Mouse (Mus musculus): ENCODE results near the gene Rab4a. TPM values are rescaled to one million over a fixed set of nuclear protein-coding genes. Genes with fewer than 3 reads are reported as not detected.
A peak's percentile ranks its signal among the peaks of the same experiment; 100 is the strongest.

The Rab4a gene
- total and polyA plus RNA-seq, 3 experiments, result 1.7 to 5.3 TPM; not detected in 1

DNA sequence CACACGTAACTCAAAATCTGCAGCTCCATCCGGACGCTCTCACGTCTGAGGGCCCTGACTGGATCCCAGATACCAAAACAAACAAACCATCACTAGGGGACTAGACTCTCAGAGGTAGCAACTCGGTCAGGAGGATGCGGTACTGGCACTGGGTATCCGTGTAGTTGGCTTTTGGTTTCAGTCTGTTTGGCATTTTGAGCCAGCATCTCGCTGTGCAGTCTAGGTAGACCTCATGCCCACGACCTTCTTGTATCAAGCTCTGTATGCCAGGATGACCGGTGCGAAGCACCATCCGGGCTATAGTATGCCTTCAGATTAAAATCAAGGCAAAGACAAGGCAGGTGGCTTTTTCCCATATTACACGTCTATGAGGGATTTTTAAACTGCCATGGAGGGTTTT lies 21.7 kb downstream of the Rab4a start:
- peaks cover 67% of the 10 kb centered on the region for H3K36me3 ChIP-seq (replicated peaks)
- ATAC-seq (ENCODE audit: extremely low read depth, insufficient number of reproducible peaks, low FRiP score, poor library complexity, severe bottlenecking), result no peak

DNA sequence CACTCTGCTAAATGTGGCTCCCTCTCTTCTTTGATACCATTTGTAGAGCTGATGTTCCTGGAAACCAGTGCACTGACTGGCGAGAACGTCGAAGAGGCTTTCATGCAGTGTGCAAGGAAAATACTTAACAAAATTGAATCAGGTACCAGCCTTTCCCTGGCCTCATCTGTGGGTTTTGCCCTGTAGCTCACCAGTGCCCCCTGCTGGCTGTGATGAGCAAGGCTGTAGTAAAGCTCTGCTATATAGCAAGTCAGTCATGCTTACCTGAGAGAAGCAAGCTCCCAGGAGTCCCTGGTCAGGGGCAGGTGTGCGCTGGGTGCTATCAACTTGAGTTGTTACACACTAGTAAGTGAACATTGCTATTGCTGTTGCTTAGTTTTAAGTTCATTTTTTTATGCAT lies 27.0 kb downstream of the Rab4a start:
- H3K9me3 ChIP-seq (replicated peaks), result no peaks in the 10 kb centered on the region
- TF ChIP-seq CTCF (IDR thresholded peaks at IDR 0.05; ENCODE audit: low read depth, low read length), result peak; percentile 68
- TF ChIP-seq POLR2AphosphoS5 (IDR thresholded peaks at IDR 0.05; ENCODE audit: insufficient replicate concordance, low read depth, low read length), result no peak
- DNase-seq (ENCODE audit: low spot score), result no peak
- ATAC-seq (ENCODE audit: extremely low read depth, insufficient number of reproducible peaks, low FRiP score, poor library complexity, severe bottlenecking), result no peak
- H3K4me1 ChIP-seq (ENCODE audit: insufficient read depth, low read depth, low read length), result no peaks in the 10 kb centered on the region; the same call in 1 of the 2 replicates
- peaks cover 76% of the 10 kb centered on the region for H3K36me3 ChIP-seq (replicated peaks)
- no peak overlapping the region for H3K4me3 ChIP-seq (ENCODE audit: low read depth, low read length)
- no peaks in the 10 kb centered on the region for H3K27me3 ChIP-seq (ENCODE audit: insufficient read depth, low read length)

More for the DNA sequence above, 21.7 kb downstream of the Rab4a start:
- H3K4me1 ChIP-seq (ENCODE audit: insufficient read depth, low read depth, low read length), result 0 out of 2 replicates have a peak, but pooled peaks cover 3% of the 10 kb centered on the region
- H3K9me3 ChIP-seq (replicated peaks), result peaks cover 4% of the 10 kb centered on the region
- TF ChIP-seq POLR2AphosphoS5 (IDR thresholded peaks at IDR 0.05; ENCODE audit: insufficient replicate concordance, low read depth, low read length) (no peak), TAL1 (conservative IDR thresholded peaks at IDR 0.05; ENCODE audit: low read depth, low read length) (no peak), GATA2 (IDR thresholded peaks at IDR 0.05; ENCODE audit: borderline replicate concordance, low read depth, low read length) (no peak), CTCF (IDR thresholded peaks at IDR 0.05; ENCODE audit: low read depth, low read length) (no peak), GATA1 (IDR thresholded peaks at IDR 0.05; ENCODE audit: borderline replicate concordance, low read length) (no peak)
- no peak for DNase-seq (ENCODE audit: low spot score)
- H3K27me3 ChIP-seq (ENCODE audit: insufficient read depth, low read length), result no peaks in the 10 kb centered on the region
- H3K4me3 ChIP-seq (ENCODE audit: low read depth, low read length), result no peak overlapping the region

DNA sequence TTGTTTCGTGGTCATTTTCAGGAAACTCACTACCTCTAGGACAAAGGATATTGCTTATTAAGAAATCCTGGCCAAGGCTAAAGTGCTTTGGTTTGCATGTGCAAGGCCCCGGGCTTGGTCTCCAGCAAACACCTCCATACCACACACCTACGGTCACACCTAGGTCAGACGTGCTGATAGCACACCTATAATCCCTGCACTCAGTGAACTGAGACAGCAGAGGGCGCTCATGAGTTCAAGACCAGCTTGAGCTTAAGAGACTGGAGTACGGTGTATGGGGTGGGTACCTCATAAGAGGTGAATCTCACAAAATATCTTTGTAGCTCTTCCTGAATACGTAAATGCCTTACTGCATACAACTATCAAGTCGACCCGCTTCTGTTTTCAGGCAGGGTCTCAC lies 29.7 kb downstream of the Rab4a start:
- DNase-seq (ENCODE audit: low spot score), result no peak
- ATAC-seq (ENCODE audit: extremely low read depth, insufficient number of reproducible peaks, low FRiP score, poor library complexity, severe bottlenecking), result 0 out of 2 replicates have a peak, but pooled peaks have one; percentile 15
- Histone ChIP-seq H3K27me3 (ENCODE audit: insufficient read depth, low read length) (no peaks in the 10 kb centered on the region), H3K36me3 (replicated peaks) (peaks cover 64% of the 10 kb centered on the region), H3K9me3 (replicated peaks) (no peaks in the 10 kb centered on the region), H3K4me1 (ENCODE audit: insufficient read depth, low read depth, low read length) (no peaks in the 10 kb centered on the region; the same call in 1 of the 2 replicates), H3K4me3 (ENCODE audit: low read depth, low read length) (no peak overlapping the region)
- no peak for TF ChIP-seq GATA1 (IDR thresholded peaks at IDR 0.05; ENCODE audit: borderline replicate concordance, low read length)
- no peak for TF ChIP-seq POLR2AphosphoS5 (IDR thresholded peaks at IDR 0.05; ENCODE audit: insufficient replicate concordance, low read depth, low read length)
- TF ChIP-seq CTCF (IDR thresholded peaks at IDR 0.05; ENCODE audit: low read depth, low read length), result peak; percentile 65

DNA sequence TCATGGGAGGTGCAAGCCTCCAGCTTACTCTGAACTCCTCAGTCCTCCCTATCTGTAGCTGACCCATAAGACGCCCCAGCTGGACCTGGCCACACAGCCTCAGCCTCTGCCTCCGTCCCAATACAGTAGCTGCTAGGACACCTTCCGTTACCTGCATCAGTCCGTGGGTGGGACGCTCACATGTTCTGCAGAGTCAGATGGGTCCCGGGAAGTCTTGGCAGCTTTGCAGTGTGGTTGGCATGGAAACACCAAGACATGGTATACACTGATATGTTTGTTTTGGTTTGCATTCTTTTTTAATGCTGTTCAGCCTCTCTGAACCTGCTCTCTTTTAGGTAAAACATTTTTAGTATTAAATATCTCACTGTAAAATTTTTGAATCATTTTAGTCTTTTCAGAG lies 30.6 kb downstream of the Rab4a start:
- Histone ChIP-seq H3K36me3 (replicated peaks) (peaks cover 71% of the 10 kb centered on the region), H3K4me1 (ENCODE audit: insufficient read depth, low read depth, low read length) (no peaks in the 10 kb centered on the region; the same call in 1 of the 2 replicates), H3K27me3 (ENCODE audit: insufficient read depth, low read length) (no peaks in the 10 kb centered on the region), H3K9me3 (replicated peaks) (no peaks in the 10 kb centered on the region), H3K4me3 (ENCODE audit: low read depth, low read length) (no peak overlapping the region)
- no peak for DNase-seq (ENCODE audit: low spot score)
- no peak for ATAC-seq (ENCODE audit: extremely low read depth, insufficient number of reproducible peaks, low FRiP score, poor library complexity, severe bottlenecking)
- no peak for TF ChIP-seq POLR2AphosphoS5 (IDR thresholded peaks at IDR 0.05; ENCODE audit: insufficient replicate concordance, low read depth, low read length)

DNA sequence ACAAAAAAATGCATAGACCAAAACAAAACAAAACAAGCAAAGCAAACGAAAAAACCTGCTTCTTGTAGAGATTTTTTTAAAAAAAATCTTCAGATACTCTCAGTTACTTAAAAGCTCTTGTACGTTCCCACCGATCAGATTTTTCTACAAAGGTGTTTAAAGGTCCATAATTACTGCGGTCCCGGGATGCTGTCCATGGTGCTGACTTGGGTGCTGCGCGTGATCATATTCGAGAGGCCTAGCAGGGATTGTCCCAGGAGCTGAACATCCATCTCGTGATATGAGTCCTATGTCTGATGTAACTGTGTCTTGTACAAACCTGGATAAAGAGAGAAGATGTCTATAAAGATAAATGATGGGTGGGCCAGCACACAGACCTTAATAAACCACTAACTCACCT lies 32.7 kb downstream of the Rab4a start:
- Histone ChIP-seq H3K4me3 (ENCODE audit: low read depth, low read length) (no peak overlapping the region), H3K4me1 (ENCODE audit: insufficient read depth, low read depth, low read length) (no peaks in the 10 kb centered on the region; the same call in 1 of the 2 replicates), H3K27me3 (ENCODE audit: insufficient read depth, low read length) (no peaks in the 10 kb centered on the region), H3K9me3 (replicated peaks) (no peaks in the 10 kb centered on the region), H3K36me3 (replicated peaks) (peaks cover 72% of the 10 kb centered on the region)
- no peak for ATAC-seq (ENCODE audit: extremely low read depth, insufficient number of reproducible peaks, low FRiP score, poor library complexity, severe bottlenecking)
- TF ChIP-seq POLR2AphosphoS5 (IDR thresholded peaks at IDR 0.05; ENCODE audit: insufficient replicate concordance, low read depth, low read length), result no peak
- TF ChIP-seq CTCF (IDR thresholded peaks at IDR 0.05; ENCODE audit: low read depth, low read length), result no peak
- no peak for TF ChIP-seq GATA2 (IDR thresholded peaks at IDR 0.05; ENCODE audit: borderline replicate concordance, low read depth, low read length)
- TF ChIP-seq TAL1 (conservative IDR thresholded peaks at IDR 0.05; ENCODE audit: low read depth, low read length), result no peak
- TF ChIP-seq GATA1 (IDR thresholded peaks at IDR 0.05; ENCODE audit: borderline replicate concordance, low read length), result no peak
- DNase-seq (ENCODE audit: low spot score), result no peak

DNA sequence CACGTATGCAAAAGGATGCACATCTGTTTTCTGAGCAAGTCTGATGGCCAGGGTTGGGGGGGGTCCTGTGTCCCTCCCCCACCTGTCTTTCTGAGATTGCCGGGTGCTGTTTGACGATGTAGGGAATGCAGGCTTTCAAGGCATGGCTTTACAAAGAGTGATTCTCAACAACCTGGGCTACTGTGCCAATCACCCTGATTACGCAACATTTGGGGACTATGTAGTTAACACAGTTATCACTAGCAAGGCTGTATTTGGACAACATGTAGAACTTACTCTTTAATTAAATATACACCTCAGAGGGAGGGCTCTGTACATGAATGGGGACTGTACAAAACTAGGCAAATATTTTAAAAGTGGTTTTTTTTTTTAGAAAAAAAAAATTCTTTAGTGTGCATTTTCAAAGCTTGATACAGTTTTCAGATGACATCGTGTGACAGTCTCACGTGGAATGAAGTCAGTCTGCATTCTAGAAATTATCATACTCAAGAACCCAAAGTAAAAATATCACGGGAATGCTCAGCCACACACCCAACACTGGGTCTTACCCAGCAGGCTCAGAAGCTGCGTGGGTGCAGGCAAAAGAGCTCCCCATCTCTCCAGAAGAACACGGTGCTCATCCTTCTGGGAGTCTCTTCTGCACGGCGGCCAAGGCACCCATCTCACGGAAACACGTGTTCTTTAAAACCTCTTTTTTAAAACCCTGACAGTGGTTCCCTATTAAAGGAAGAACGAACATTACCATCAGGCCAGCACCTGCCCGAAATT lies 35.0 kb downstream of the Rab4a start:
- ATAC-seq (ENCODE audit: extremely low read depth, insufficient number of reproducible peaks, low FRiP score, poor library complexity, severe bottlenecking), result no peak
- peaks cover 65% of the 10 kb centered on the region for H3K36me3 ChIP-seq (replicated peaks)
- no peak for TF ChIP-seq TAL1 (conservative IDR thresholded peaks at IDR 0.05; ENCODE audit: low read depth, low read length)
- no peak for TF ChIP-seq CTCF (IDR thresholded peaks at IDR 0.05; ENCODE audit: low read depth, low read length)
- TF ChIP-seq GATA2 (IDR thresholded peaks at IDR 0.05; ENCODE audit: borderline replicate concordance, low read depth, low read length), result no peak
- no peak for TF ChIP-seq POLR2AphosphoS5 (IDR thresholded peaks at IDR 0.05; ENCODE audit: insufficient replicate concordance, low read depth, low read length)
- no peak for TF ChIP-seq GATA1 (IDR thresholded peaks at IDR 0.05; ENCODE audit: borderline replicate concordance, low read length)

More for the DNA sequence above, 35.0 kb downstream of the Rab4a start:
- Histone ChIP-seq H3K4me3 (ENCODE audit: low read depth, low read length) (no peak overlapping the region), H3K27me3 (ENCODE audit: insufficient read depth, low read length) (no peaks in the 10 kb centered on the region), H3K9me3 (replicated peaks) (no peaks in the 10 kb centered on the region), H3K4me1 (ENCODE audit: insufficient read depth, low read depth, low read length) (peaks cover 5% of the 10 kb centered on the region)
- DNase-seq (ENCODE audit: low spot score), result no peak

All from G1E (cell line).